Mouse (Mus musculus) cerebellum, adult 9-10 months (tissue): ENCODE data around the gene Zfp74.

Experiments
- DNase-seq: peaks from one replicate; pipeline ENCODE4 v3.0.0; 2022

Zfp74 gene

DNA sequence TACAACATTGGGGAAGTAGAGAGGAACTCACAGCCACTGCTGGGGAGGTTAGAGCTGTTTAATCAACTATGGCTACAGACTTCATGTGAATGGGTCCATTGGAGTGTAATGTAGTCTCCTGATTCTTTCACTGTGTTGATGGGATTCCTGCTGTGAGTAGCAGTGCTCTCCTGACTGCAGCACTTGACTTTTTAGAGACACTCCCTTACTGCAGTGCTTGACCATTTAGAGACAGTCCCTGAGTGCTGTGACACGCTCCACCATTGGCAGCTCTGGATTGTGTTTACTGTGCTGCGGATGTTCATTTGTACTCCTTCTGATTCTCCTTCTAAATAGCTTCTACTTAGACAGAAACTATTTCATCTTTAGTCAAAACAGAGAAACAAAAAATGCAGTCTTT lies 11.1 kb downstream of the Zfp74 start:
- DNase-seq, result no peak

DNA sequence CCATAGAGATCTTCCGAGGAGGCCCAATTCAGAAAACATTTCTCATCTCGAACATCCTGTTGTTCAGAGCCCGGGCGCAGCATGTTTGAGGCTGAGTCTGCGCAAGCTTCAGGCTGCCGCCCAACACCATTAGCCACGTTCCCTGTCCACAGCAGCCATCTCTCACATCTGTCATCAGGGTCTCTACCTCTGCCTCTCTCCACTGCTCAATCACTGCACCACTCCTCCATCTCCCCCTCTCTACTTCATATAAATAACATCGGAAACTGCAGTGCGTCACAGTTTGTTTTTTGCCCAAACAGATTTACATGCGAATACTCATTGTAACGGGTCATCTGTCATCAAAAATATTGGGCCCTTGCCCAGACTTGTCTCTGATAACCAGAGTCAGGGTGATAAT lies 12.9 kb downstream of the Zfp74 start:
- DNase-seq, result no peak

DNA sequence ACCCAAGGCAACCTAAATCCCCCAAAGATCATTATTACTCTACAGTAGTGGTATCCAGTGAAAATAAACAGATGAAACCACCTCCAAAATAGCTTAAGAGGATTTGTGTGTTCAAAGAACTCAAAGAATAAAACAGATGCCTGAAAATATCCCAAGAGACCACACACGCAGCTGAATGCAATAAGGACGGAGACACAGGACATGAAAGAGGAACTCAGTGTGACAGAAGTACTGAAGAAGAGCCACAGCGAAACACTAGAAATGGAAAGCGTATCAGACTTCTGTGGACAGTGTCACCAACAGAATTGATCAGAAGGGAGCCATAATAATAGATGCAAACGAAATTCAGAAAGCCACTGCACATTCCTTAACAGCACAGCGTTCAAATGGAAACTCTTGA lies 15.0 kb downstream of the Zfp74 start:
- DNase-seq, result no peak

DNA sequence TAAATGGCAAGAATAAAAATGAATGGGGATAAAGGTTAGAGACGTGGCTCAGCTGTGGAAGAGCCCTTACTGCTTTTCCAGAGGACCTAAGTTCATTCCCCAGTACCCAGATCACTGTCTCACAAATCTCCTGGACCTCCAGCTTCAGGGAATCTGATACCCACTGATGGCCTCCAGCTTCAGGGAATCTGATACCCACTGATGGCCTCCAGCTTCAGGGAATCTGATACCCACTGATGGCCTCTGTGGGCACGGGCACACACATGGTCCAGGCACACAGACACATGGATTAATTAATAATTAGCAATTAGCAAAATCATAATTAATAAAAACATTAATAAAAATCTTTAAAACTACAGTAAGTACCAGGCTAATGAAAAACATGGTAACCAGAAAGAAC lies 31.1 kb downstream of the Zfp74 start:
- DNase-seq, result no peak

DNA sequence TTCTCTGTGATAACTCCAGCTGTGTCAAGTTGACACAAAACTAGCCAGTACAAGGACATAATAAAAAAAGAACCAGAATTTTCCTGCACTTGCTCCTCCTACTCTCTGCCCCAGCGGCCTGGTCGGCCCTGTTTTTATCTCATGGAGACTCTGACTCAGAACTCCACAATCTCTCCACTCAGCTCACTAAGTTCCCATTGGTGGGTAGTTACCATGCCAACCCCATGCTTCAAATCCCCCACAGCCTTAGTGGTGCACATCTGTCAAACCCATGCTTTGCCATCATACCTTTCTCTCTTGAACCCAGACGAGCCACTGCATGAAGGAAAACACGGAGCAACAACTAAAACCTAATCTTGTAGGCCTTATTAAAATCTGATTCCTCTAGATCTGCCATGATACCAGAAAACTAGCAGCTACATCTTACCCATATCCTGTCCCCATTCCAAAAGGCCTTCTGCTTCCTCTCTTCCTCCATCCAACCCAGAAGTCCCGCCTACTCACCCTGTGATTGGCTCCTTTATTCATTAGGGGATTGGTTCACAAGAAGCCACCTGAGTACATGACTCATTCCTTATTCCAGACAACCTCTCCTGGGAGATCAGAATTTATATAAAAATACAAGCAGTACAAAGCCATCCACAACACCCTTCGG lies 32.3 kb downstream of the Zfp74 start:
- DNase-seq, result no peak

DNA sequence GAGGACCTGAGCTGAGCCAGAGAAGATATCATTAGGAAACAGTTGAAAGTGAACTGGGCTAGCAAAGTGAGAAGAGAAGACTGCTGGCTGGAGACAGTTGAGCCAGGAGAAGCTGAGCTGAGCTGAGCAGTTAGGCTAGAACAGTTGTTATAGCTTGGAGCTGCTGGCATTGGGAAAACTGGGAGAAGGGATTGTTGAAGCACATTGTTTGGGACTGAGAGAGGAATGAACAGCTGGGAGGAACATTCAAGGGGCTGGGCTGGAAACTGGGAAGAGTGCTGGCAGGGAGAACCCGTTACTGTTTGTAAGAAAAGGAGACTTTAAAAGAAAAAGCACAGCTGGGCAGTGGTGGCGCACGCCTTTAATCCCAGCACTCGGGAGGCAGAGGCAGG lies 35.8 kb downstream of the Zfp74 start:
- no peak for DNase-seq

DNA sequence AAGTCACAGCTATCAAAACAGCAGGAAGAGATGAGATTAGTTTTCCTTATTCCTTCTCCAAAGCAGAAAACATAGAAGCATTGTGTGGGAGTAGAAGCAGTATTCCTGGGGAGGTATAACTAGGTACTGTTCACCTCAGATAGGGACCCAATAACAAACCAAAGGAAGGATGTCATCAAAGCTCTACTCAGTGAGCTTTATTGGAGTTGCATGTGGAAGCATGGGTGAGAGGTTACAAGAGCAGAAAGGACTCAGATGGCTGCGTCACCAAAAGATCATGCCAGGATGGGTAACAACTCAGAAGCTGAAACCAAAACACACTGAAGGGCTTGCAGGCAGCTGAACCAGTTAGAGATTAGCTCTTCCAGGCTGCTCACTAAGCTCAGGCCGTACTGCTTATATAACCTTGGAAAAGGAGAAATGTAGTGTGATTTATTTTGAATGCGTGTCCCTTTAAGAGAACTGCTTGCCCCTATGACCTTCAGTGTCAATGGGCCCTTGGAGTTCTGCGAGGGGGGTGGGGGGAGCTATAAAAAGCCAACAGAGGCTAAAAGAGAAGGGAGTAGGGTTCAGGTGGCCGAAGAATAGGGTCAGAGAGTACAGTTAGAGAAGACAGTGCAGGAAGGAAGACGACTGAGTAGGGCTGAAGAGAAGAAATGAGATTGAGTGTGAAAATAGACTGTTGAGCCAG lies 36.4 kb downstream of the Zfp74 start:
- DNase-seq, result no peak

DNA sequence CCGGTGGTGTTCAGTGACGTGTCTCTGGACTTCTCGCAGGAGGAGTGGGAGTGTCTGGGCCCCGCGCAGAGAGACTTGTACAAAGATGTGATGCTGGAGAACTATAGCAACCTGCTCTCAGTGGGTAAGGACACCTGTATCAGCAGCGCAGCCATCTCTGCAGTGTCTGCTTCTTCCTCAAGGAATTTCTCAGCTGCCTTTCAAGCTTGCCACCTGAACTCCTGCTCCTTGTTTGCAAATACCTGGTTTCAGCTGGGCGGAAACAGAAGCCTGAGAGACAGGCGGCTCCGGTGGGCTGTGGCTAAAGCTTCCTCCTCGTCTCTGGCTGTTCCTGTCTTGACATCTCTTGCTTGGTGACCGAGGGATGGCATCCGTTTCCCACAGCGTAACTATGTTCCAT lies 41.7 kb downstream of the Zfp74 start:
- no peak for DNase-seq

DNA sequence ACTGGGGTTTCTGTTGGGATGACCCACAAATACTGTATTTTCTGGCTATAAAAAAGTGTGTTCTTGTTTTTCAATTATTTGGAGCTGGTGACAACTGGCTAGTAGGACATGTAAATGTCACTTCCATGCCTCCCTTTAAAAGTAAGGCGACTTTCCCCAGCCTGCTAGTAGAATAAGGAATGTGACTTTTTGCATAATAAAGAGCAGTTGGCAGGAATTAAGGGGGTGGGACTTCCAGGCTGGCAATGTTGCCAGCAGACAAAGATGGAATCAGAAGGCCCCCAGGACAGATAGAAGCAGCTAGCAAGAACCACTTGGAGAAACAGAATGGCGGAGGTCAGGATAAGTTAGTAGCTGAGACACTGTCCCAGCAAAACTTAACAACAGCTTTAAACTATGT lies 43.6 kb downstream of the Zfp74 start:
- DNase-seq, result peak; percentile 47

DNA sequence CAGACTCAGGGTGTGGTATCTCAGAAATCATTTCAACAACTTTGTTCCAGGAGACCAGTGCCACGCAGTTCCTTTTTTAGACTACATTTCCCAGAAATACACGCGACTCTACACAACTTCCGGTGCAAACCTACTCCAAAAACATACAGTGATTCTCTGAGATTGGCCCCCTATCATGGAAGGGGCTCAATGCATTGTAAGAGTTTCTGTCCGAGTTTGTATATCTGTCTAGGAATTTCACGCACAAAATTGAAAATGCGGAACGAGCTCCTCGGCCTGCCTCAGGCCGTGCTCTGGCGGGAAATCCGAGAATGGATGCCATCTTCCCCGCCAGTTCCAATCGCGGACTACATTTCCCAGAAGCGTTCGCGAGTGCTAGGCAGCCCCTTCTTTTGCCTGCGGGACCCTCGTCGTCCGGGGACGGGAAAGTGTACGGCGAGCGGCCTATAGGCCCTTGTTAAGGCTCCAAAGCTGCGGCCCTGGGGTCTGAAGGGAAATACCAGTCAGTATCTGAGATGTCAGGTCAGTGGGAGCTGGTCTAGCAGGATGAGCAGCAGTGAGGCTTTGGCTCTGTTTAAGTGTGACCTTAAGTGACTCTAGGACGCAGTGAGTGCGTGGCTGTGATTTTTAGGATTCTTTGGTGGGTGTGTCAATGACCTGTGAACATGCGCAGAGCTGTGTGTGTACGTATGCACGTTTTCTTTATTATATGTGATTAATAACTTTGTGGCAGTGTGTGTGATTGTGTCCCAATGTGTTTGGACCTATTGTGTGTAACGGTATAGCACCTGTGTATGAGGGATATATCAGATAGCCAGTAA lies 45.5 kb downstream of the Zfp74 start, which contains the start of gene Zfp383:
Zfp383 (plus strand) TSS at position 94 of the 821 bp plus-strand sequence.
- peak; percentile 81 for DNase-seq

DNA sequence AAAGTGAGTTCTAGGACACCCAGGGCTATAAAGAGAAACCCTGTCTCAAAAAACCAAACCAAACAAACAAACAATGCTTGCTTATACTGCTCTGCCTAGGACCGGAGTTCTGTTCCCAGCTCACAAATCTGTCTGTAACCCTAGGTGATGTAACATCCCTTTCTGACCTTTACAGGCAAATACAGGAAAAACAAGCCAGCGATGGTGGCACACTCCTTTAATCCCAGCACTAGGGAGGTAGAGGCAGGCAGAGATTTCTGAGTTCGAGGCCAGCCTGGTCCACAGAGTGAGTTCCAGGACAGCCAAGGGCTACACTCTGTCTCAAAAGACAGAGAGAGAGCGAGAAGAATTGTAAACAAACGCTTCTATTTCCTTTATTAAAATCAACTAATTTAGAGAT lies 46.7 kb downstream of the Zfp74 start:
- peak; percentile 54 for DNase-seq

DNA sequence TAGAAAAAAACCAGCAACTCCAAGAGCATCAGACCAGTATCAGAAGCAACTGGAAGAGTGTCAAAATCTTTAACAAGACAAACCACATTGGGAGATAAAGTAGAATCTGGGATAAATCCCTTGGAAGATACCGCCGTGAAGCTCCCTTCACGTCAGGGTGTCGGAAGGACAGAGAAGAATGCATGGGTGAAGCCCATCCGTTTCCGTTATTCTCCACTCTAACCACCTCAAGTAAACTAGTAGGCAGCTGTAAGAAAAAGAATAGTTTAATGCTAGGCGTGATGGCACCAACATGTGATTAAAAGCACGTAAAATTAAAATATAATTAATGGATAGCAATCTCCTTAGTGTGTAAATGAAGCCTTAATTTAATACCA lies 47.2 kb downstream of the Zfp74 start:
- DNase-seq, result peak; percentile 61

DNA sequence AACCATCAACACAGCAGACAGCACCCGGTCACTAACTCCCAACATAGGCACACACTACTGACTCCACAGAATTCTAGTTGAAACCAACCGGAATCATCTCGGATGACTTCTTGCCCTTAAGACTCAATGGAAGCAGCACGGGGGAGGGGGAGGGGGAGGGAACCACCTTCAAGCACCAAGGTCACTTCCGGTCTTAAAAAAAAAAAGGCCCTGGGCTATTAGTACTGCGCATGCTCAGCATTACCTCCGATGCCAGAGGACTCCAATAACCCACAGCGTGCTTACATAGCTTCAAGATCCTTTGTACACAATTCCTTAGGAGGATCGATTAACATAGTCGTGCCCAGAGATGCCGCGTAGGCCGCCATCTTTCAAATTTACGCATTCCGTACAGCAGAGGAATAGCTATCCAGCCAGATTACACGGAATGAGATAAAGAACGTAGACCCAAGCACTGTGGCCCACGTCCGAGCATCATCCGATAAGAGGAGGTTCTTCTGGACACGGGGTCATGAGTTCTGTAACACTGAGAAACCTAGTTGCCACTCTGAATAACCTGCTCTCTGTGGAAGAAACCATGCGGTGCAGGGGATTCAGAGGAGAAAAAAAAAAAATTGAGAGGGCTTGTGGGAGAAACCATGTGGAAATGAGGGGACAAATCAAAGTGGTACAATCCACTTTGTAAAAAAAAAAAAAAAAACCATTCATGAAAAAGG lies 47.8 kb downstream of the Zfp74 start, which contains the start of gene Zfp27:
Zfp27 (minus strand) TSS at position 607 of the 716 bp plus-strand sequence.
- DNase-seq, result peak; percentile 90

DNA sequence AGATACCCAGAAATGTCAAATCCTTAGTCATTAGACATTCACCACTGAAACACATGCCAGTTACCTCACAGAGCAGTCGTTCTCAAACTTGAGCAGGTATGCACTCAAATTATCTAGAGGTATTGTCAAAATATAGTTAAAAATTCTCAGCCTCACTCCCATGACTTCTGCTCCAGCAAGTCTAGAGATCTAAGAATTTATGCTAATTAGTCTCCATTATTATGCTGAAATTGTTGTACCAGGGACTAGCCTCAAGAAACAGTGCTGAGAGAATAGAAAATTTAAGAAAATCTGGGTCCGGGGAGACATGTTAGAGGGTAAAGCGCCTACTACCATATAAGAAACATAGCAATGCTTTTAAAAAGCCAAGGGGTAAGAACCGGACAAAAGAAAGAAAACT lies 49.8 kb downstream of the Zfp74 start:
- DNase-seq, result no peak

DNA sequence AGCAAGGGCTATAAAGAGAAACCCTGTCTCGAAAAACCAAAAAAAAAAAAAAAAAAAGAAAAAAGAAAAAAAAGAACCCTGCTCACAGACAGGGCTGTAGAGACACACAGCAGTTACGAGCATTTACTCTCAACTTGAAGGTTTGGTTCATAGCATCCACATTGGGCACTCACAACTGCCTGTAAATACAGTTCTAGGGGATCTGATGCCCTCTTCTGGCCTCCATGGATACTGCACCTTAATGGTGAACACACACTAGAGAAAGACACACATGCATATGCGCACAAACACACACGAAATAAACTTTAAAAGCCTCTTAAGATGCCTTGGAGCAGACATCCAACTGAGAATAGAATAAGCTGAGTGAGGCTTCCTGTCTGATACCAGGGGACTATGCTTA lies 55.5 kb downstream of the Zfp74 start:
- no peak for DNase-seq

DNA sequence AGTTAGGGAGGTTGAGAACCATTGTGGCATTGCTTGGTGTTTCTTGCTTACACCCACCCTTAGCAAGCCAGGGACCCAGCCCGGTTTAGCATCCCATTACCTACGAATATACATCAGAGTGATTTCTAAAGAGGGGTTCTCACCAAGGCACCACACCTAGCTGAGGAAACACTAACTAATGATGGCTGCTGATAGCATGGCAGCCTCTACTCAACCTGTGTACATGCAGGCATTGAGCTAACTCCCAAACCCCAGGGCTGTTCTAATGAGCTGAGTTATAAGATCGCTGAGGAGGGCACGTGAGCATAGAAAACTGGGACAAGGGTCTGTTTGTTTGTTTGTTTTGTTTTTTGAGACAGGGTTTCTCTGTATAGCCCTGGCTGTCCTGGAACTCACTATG lies 61.1 kb downstream of the Zfp74 start:
- DNase-seq, result no peak

DNA sequence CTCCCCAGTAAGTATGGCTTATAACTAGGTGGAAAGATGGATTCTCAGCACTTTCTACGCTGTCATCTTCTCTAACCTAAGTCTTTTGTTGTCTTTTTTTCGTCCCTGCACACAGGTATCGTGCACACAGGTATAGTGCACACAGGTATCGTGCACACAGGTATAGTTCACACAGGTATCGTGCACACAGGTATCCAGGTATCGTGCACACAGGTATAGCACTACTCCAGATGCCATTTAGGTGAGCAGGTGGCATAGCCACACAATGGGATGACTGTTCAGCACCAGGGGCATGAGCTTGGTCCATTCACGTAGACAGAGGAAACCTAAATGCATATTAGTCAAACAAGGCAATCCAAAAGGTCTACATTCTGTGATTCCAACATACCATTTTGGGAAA lies 63.4 kb downstream of the Zfp74 start:
- no peak for DNase-seq

DNA sequence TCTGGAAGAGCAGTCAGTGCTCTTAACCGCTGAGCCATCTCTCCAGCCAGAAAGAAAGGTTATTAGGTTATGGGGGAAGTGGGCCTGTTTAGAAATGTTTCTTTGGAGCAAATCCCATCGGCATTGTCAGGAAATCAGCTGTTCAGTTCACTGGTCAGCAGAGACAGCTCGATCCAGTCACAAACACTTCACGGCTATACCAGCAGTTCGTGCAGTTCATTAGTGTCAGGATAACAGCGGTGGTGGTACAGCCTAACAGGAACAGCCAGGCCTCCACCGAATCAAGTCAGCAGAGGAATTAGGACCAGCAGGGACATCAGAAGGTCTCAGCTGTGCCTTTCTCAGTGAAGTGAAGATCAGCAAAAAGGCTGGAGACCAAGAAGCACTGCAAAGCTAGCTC lies 73.0 kb downstream of the Zfp74 start:
- no peak for DNase-seq
